Comparison of ENCODE assay signal across 11 mouse cellular contexts in the genomic region with DNA sequence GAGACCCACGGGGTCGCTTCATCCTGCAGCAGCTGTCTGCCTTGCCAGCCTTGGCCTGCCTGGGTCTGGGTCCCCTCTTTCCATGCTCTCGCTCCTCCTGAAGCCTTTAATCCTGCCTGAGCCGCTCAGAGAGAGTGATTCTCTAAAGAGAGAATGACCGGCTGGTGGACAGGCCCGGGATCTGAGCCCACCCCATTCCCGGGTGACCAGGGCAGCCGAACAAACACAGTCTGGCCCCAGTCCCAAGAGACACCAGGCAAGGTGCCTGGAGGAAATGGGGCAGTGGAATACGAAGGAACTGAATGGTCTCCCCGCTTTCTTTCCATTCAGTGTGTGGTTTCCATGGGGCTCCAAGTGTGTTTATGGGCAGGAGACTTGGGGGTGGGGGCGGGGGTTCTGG. TPM values are rescaled to one million over a fixed set of nuclear protein-coding genes. Genes with fewer than 3 reads are reported as not detected.
DNase-seq lines count a peak whose midpoint lies in the region; ATAC-seq and TF ChIP-seq lines count a peak whose summit lies in the region.
"Had no signal": no experiment of that assay in that cellular context is flagged by ENCODE, and none has a peak within 500 bp of the region (broad histone marks: within the 10 kb centered on the region; RNA-seq: fewer than 3 reads in every experiment).

No protein-coding gene starts in this region.

- H3K36me3 ChIP-seq in lung, postnatal 0 days (ENCODE audit: insufficient read depth, low read length), result no peaks in the 10 kb centered on the region
- H3K36me3 ChIP-seq in hindbrain, embryonic 10.5 days, result peaks cover 40% of the 10 kb centered on the region
- no peaks in the 10 kb centered on the region for H3K36me3 ChIP-seq in stomach, embryonic 14.5 days (ENCODE audit: control insufficient read depth, insufficient read depth, low read length)
- no peaks in the 10 kb centered on the region for H3K36me3 ChIP-seq in heart, embryonic 11.5 days (ENCODE audit: control insufficient read depth, insufficient read depth, low read length)

- no peak overlapping the region for H3K27ac ChIP-seq in lung, postnatal 0 days (ENCODE audit: low read length)
- peak overlapping the region; percentile 84 for H3K27ac ChIP-seq in hindbrain, embryonic 10.5 days
- peak overlapping the region; percentile 48; the same call in 1 of the 2 replicates for H3K27ac ChIP-seq in stomach, embryonic 14.5 days (ENCODE audit: low read length)
- no peak overlapping the region for H3K27ac ChIP-seq in heart, embryonic 11.5 days (ENCODE audit: low read depth, low read length)

- 25% methylated on average over 11 of the region's 11 CpGs for WGBS in lung, postnatal 0 days
- WGBS in hindbrain, embryonic 10.5 days, result 27% methylated on average over 11 of the region's 11 CpGs
- 20% methylated on average over 11 of the region's 11 CpGs for WGBS in stomach, embryonic 14.5 days
- 28% methylated on average over 11 of the region's 11 CpGs for WGBS in heart, embryonic 11.5 days (ENCODE audit: insufficient replicate concordance)

- H3K4me2 ChIP-seq in lung, postnatal 0 days (replicated peaks; ENCODE audit: low read depth, low read length), result no peak overlapping the region
- 0 out of 2 replicates have a peak overlapping the region, but pooled peaks have one; percentile 12 for H3K4me2 ChIP-seq in stomach, embryonic 14.5 days (replicated peaks; ENCODE audit: low read depth, low read length)
- no peak overlapping the region for H3K4me2 ChIP-seq in heart, embryonic 11.5 days

- H3K4me1 ChIP-seq in lung, postnatal 0 days (ENCODE audit: insufficient read depth, low read depth, low read length), result peaks cover 10% of the 10 kb centered on the region
- H3K4me1 ChIP-seq in hindbrain, embryonic 10.5 days (replicated peaks), result peaks cover 84% of the 10 kb centered on the region
- H3K4me1 ChIP-seq in stomach, embryonic 14.5 days (ENCODE audit: control insufficient read depth, insufficient read depth, low read length), result peaks cover 26% of the 10 kb centered on the region
- peaks cover 20% of the 10 kb centered on the region for H3K4me1 ChIP-seq in heart, embryonic 11.5 days (ENCODE audit: control insufficient read depth, insufficient read depth, low read length)

- no peak for ATAC-seq in lung, postnatal 0 days
- ATAC-seq in stomach, embryonic 14.5 days (ENCODE audit: insufficient number of reproducible peaks, insufficient read depth, low FRiP score, low read depth), result no peak
- no peak for ATAC-seq in heart, embryonic 11.5 days (replicated peaks; ENCODE audit: insufficient number of reproducible peaks, low FRiP score, low TSS enrichment)

- no peaks in the 10 kb centered on the region for H3K9me3 ChIP-seq in lung, postnatal 0 days (ENCODE audit: low read length)
- peaks cover 7% of the 10 kb centered on the region; the same call in 1 of the 2 replicates for H3K9me3 ChIP-seq in hindbrain, embryonic 10.5 days
- H3K9me3 ChIP-seq in stomach, embryonic 14.5 days (ENCODE audit: control insufficient read depth, low read depth, low read length), result no peaks in the 10 kb centered on the region
- H3K9me3 ChIP-seq in heart, embryonic 11.5 days (replicated peaks; ENCODE audit: control insufficient read depth, low read length), result no peaks in the 10 kb centered on the region

- no peak for TF ChIP-seq EP300 in lung, postnatal 0 days (IDR thresholded peaks at IDR 0.05)

- no peaks in the 10 kb centered on the region for H3K27me3 ChIP-seq in lung, postnatal 0 days (replicated peaks; ENCODE audit: insufficient read depth, low read length)
- peaks cover 6% of the 10 kb centered on the region; the same call in 1 of the 2 replicates for H3K27me3 ChIP-seq in hindbrain, embryonic 10.5 days (ENCODE audit: insufficient read depth, poor library complexity, severe bottlenecking)
- H3K27me3 ChIP-seq in stomach, embryonic 14.5 days (ENCODE audit: control insufficient read depth, insufficient read depth, low read length), result no peaks in the 10 kb centered on the region
- H3K27me3 ChIP-seq in heart, embryonic 11.5 days (ENCODE audit: control insufficient read depth, insufficient read depth, low read length), result peaks cover 22% of the 10 kb centered on the region

- TF ChIP-seq CTCF in lung, postnatal 0 days (IDR thresholded peaks at IDR 0.05), result no peak

- DNase-seq in lung, postnatal 0 days (ENCODE audit: low spot score), result peak; percentile 10
- DNase-seq in lung, postnatal 25 days (ENCODE audit: low spot score), result no peak
- no peak for DNase-seq in hindbrain, embryonic 10.5 days (ENCODE audit: low spot score)
- peak; percentile 33 for DNase-seq in lung, postnatal 14 days
- no peak for DNase-seq in adrenal gland, postnatal 14 days
- DNase-seq in ovary, postnatal 10 days (ENCODE audit: low spot score), result no peak
- DNase-seq: adrenal gland, postnatal 10 days; thymus, postnatal 14 days had no signal

- H3K9ac ChIP-seq in lung, postnatal 0 days (replicated peaks; ENCODE audit: low read depth), result no peak overlapping the region
- H3K9ac ChIP-seq in stomach, embryonic 14.5 days (replicated peaks; ENCODE audit: low read depth, low read length), result no peak overlapping the region
- H3K9ac ChIP-seq in heart, embryonic 11.5 days (ENCODE audit: low read depth, low read length), result no peak overlapping the region

- H3K4me3 ChIP-seq in lung, postnatal 0 days (ENCODE audit: low read depth, low read length), result no peak overlapping the region
- no peak overlapping the region for H3K4me3 ChIP-seq in hindbrain, embryonic 10.5 days
- H3K4me3 ChIP-seq in stomach, embryonic 14.5 days (ENCODE audit: low read depth, low read length), result no peak overlapping the region
- H3K4me3 ChIP-seq in heart, embryonic 11.5 days (ENCODE audit: low read depth, low read length), result no peak overlapping the region

RNA-seq across cellular contexts. Expression of gene Sema5b, which starts 50.8 kb away (rescaled TPM):
- polyA plus RNA-seq in lung, postnatal 0 days (2015; fragmentation: Nextera tagmentation; extraction: Ambion mirVana), result 0.60 and 0.92 TPM in 2 replicates
- polyA plus RNA-seq in hindbrain, embryonic 10.5 days (2016; fragmentation: Nextera tagmentation; extraction: Ambion mirVana), result 45.7 and 57.8 TPM in 2 replicates
- polyA plus RNA-seq in stomach, embryonic 14.5 days (2014; fragmentation: Nextera tagmentation; extraction: Ambion mirVana), result 5.2 and 6.1 TPM in 2 replicates
- 3.9 and 4.3 TPM in 2 replicates for total RNA-seq in adrenal gland, postnatal 14 days (2021)
- polyA plus RNA-seq in heart, embryonic 11.5 days (2014; fragmentation: Nextera tagmentation; extraction: Ambion mirVana), result 2.6 and 2.9 TPM in 2 replicates
- total RNA-seq: hematopoietic stem cell, adult 5-6 weeks had no signal

Comparison
In these comparisons a context has a peak if more than half of its experiments do, and no peak if none do; other contexts are left out.
1. DNase-seq: peak in lung, postnatal 0 days (single experiment) and lung, postnatal 14 days (single experiment); none in lung, postnatal 25 days (single experiment), hindbrain, embryonic 10.5 days (single experiment), adrenal gland, postnatal 14 days (single experiment) and ovary, postnatal 10 days (single experiment).
2. H3K27ac ChIP-seq: peak in hindbrain, embryonic 10.5 days (single experiment) and stomach, embryonic 14.5 days (single experiment); none in lung, postnatal 0 days (single experiment) and heart, embryonic 11.5 days (single experiment).